Mouse (Mus musculus): ENCODE data around the gene Dnajb11. TPM values are rescaled to one million over a fixed set of nuclear protein-coding genes. Genes with fewer than 3 reads are reported as not detected.

Gene Dnajb11
- polyA plus RNA-seq, 1 experiment = 44.8 TPM

- no peaks in the 10 kb centered on the region for H3K4me1 ChIP-seq (ENCODE audit: control insufficient read depth, insufficient read depth, low read length)
- no peaks in the 10 kb centered on the region for H3K27me3 ChIP-seq (ENCODE audit: control insufficient read depth, insufficient read depth, low read length)
- WGBS = 74% methylated on average over 15 of the region's 15 CpGs
- no peak for DNase-seq
- H3K4me3 ChIP-seq (replicated peaks; ENCODE audit: insufficient read depth, low read depth, low read length) = no peak overlapping the region
- TF ChIP-seq CTCF (IDR thresholded peaks at IDR 0.05; ENCODE audit: borderline replicate concordance, insufficient read depth, low read depth, low read length) (no peak), POLR2A (IDR thresholded peaks at IDR 0.05; ENCODE audit: borderline replicate concordance, insufficient read depth, low read length) (no peak)
- H3K27ac ChIP-seq (ENCODE audit: insufficient read depth, low read length) = no peak overlapping the region
These were observed 61.1 kb downstream of the Dnajb11 start for GRCm38 (mm10) chr16:22918664-22919312.

- H3K27ac ChIP-seq (ENCODE audit: insufficient read depth, low read length) = no peak overlapping the region
- H3K4me3 ChIP-seq (replicated peaks; ENCODE audit: insufficient read depth, low read depth, low read length) = no peak overlapping the region
- H3K4me1 ChIP-seq (ENCODE audit: control insufficient read depth, insufficient read depth, low read length) = no peaks in the 10 kb centered on the region
- H3K27me3 ChIP-seq (ENCODE audit: control insufficient read depth, insufficient read depth, low read length) = no peaks in the 10 kb centered on the region
- no peak for TF ChIP-seq POLR2A (IDR thresholded peaks at IDR 0.05; ENCODE audit: borderline replicate concordance, insufficient read depth, low read length)
- no peak for TF ChIP-seq CTCF (IDR thresholded peaks at IDR 0.05; ENCODE audit: borderline replicate concordance, insufficient read depth, low read depth, low read length)
- WGBS = 56% methylated on average over 18 of the region's 18 CpGs
- DNase-seq = no peak
These were observed 62.6 kb downstream of the Dnajb11 start for GRCm38 (mm10) chr16:22919971-22920854.

GRCm38 (mm10) chr16:22921761-22922160, 64.1 kb downstream of the Dnajb11 start:
- H3K27ac ChIP-seq (ENCODE audit: insufficient read depth, low read length) = no peak overlapping the region
- TF ChIP-seq POLR2A (IDR thresholded peaks at IDR 0.05; ENCODE audit: borderline replicate concordance, insufficient read depth, low read length) = no peak
- no peak for TF ChIP-seq CTCF (IDR thresholded peaks at IDR 0.05; ENCODE audit: borderline replicate concordance, insufficient read depth, low read depth, low read length)
- no peak for DNase-seq
- WGBS = 94% methylated on average over 5 of the region's 5 CpGs
- no peaks in the 10 kb centered on the region for H3K27me3 ChIP-seq (ENCODE audit: control insufficient read depth, insufficient read depth, low read length)
- no peak overlapping the region for H3K4me3 ChIP-seq (replicated peaks; ENCODE audit: insufficient read depth, low read depth, low read length)
- no peaks in the 10 kb centered on the region for H3K4me1 ChIP-seq (ENCODE audit: control insufficient read depth, insufficient read depth, low read length)

GRCm38 (mm10) chr16:22922433-22922832, 64.8 kb downstream of the Dnajb11 start:
- Histone ChIP-seq H3K4me3 (replicated peaks; ENCODE audit: insufficient read depth, low read depth, low read length) (no peak overlapping the region), H3K4me1 (ENCODE audit: control insufficient read depth, insufficient read depth, low read length) (no peaks in the 10 kb centered on the region), H3K27ac (ENCODE audit: insufficient read depth, low read length) (no peak overlapping the region), H3K27me3 (ENCODE audit: control insufficient read depth, insufficient read depth, low read length) (no peaks in the 10 kb centered on the region)
- 74% methylated on average over 4 of the region's 4 CpGs for WGBS
- TF ChIP-seq CTCF (IDR thresholded peaks at IDR 0.05; ENCODE audit: borderline replicate concordance, insufficient read depth, low read depth, low read length) (no peak), POLR2A (IDR thresholded peaks at IDR 0.05; ENCODE audit: borderline replicate concordance, insufficient read depth, low read length) (no peak)
- no peak for DNase-seq

Other genes with a start within 250 kb of the Dnajb11 start
- 44.3 and 50.3 TPM in 2 replicates for gene Dgkg, start 200.6 kb upstream of the Dnajb11 start, polyA plus RNA-seq (2012; rRNA removed)
- 0.38 TPM in 2 replicates for gene Crygs, start 46.3 kb upstream of the Dnajb11 start, polyA plus RNA-seq (2012; rRNA removed)
- gene Tbccd1, start 176 bp upstream of the Dnajb11 start, polyA plus RNA-seq (2012; rRNA removed) = 20.2 and 21.5 TPM in 2 replicates
- not detected in 2 replicates for gene Ahsg, start 33.4 kb downstream of the Dnajb11 start, polyA plus RNA-seq (2012; rRNA removed)
- 0.10 TPM in 1 of 2 replicates, not detected in the other for gene Fetub, start 60.5 kb downstream of the Dnajb11 start, polyA plus RNA-seq (2012; rRNA removed)
- not detected in 2 replicates for gene Hrg, start 93.2 kb downstream of the Dnajb11 start, polyA plus RNA-seq (2012; rRNA removed)
- gene Kng2, start 171.6 kb downstream of the Dnajb11 start, polyA plus RNA-seq (2012; rRNA removed) = not detected in 2 replicates
- gene Kng1, start 200.0 kb downstream of the Dnajb11 start, polyA plus RNA-seq (2012; rRNA removed) = not detected in 2 replicates
- 737 and 742 TPM in 2 replicates for gene Eif4a2, start 249.6 kb downstream of the Dnajb11 start, polyA plus RNA-seq (2012; rRNA removed)

Data from cerebellum, adult 2 months (tissue).